ENCODE assay signal across 10 mouse cellular contexts in genomic region chr8:94551471-94552422, GRCm38 (mm10). TPM values are rescaled to one million over a fixed set of nuclear protein-coding genes. Genes with fewer than 3 reads are reported as not detected.
DNase-seq lines count a peak whose midpoint lies in the region; ATAC-seq and TF ChIP-seq lines count a peak whose summit lies in the region.
"Had no signal": no experiment of that assay in that cellular context is flagged by ENCODE, and none has a peak within 500 bp of the region (broad histone marks: within the 10 kb centered on the region; RNA-seq: fewer than 3 reads in every experiment).

No protein-coding gene starts in this region.

- no peak for ATAC-seq in liver, embryonic 12.5 days
- peak; percentile 93 for ATAC-seq in forebrain, postnatal 0 days
- peak; percentile 93 for ATAC-seq in neural tube, embryonic 12.5 days (ENCODE audit: low FRiP score, low read depth)
- ATAC-seq: Patski had no signal

- H3K36me3 ChIP-seq in liver, embryonic 12.5 days, result no peaks in the 10 kb centered on the region
- no peaks in the 10 kb centered on the region; the same call in 1 of the 2 replicates for H3K36me3 ChIP-seq in forebrain, postnatal 0 days (ENCODE audit: insufficient read depth)
- H3K36me3 ChIP-seq in neural tube, embryonic 12.5 days, result no peaks in the 10 kb centered on the region

- no peak overlapping the region for H3K9ac ChIP-seq in liver, embryonic 12.5 days
- H3K9ac ChIP-seq in forebrain, postnatal 0 days, result no peak overlapping the region; the same call in 1 of the 2 replicates
- no peak overlapping the region for H3K9ac ChIP-seq in neural tube, embryonic 12.5 days
- H3K9ac ChIP-seq: liver, embryonic 14.5 days had no signal

- no peak overlapping the region for H3K4me3 ChIP-seq in liver, embryonic 12.5 days
- no peak overlapping the region for H3K4me3 ChIP-seq in forebrain, postnatal 0 days (ENCODE audit: low read depth, low read length)
- H3K4me3 ChIP-seq in left cerebral cortex, adult 2 months, result no peak overlapping the region
- no peak overlapping the region for H3K4me3 ChIP-seq in neural tube, embryonic 12.5 days

- DNase-seq in liver (peak; percentile 12), MN1 (ENCODE audit: low spot score) (no peak)
- peak; percentile 85 for DNase-seq in forebrain, postnatal 0 days
- peak; percentile 37 to 65 for DNase-seq in left cerebral cortex, adult 2 months (ENCODE audit: extremely low spot score in 1 of 2, low spot score in 2 of 2)
- no peak for DNase-seq in gastrocnemius, adult 8-10 months (ENCODE audit: low spot score in 2 of 2)
- DNase-seq in heart, postnatal 25 days (ENCODE audit: low spot score), result no peak

- 51% methylated on average over 17 of the region's 17 CpGs for WGBS in liver, embryonic 12.5 days (ENCODE audit: insufficient replicate concordance)
- 22% methylated on average over 17 of the region's 17 CpGs for WGBS in forebrain, postnatal 0 days
- WGBS in neural tube, embryonic 12.5 days, result 23% methylated on average over 17 of the region's 17 CpGs

- TF ChIP-seq CTCF in forebrain, postnatal 0 days (IDR thresholded peaks at IDR 0.05; ENCODE audit: low read depth), result no peak
- no peak for TF ChIP-seq CTCF in left cerebral cortex, adult 2 months (IDR thresholded peaks at IDR 0.05)

- intact Hi-C loops in left cerebral cortex, adult 2 months (cut with DNase I), result no loop called here
- intact Hi-C loops in heart, postnatal 25 days (cut with DNase I), result no loop called here

- no peak overlapping the region for H3K27ac ChIP-seq in liver, embryonic 12.5 days
- H3K27ac ChIP-seq in forebrain, postnatal 0 days (ENCODE audit: low read depth, low read length), result peak overlapping the region; percentile 86
- H3K27ac ChIP-seq in left cerebral cortex, adult 2 months, result peak overlapping the region; percentile 47; the same call in 1 of the 2 replicates
- no peak overlapping the region for H3K27ac ChIP-seq in neural tube, embryonic 12.5 days
- H3K27ac ChIP-seq: liver, embryonic 14.5 days had no signal

- H3K4me1 ChIP-seq in liver, embryonic 12.5 days, result no peaks in the 10 kb centered on the region
- H3K4me1 ChIP-seq in forebrain, postnatal 0 days (ENCODE audit: insufficient read depth), result peaks cover 12% of the 10 kb centered on the region
- peaks cover 23% of the 10 kb centered on the region for H3K4me1 ChIP-seq in neural tube, embryonic 12.5 days

- H3K9me3 ChIP-seq in liver, embryonic 12.5 days (replicated peaks), result no peaks in the 10 kb centered on the region
- H3K9me3 ChIP-seq in forebrain, postnatal 0 days (ENCODE audit: low read length), result no peaks in the 10 kb centered on the region
- no peaks in the 10 kb centered on the region for H3K9me3 ChIP-seq in neural tube, embryonic 12.5 days

- no peak overlapping the region for H3K4me2 ChIP-seq in liver, embryonic 12.5 days
- H3K4me2 ChIP-seq in forebrain, postnatal 0 days (ENCODE audit: low read depth), result no peak overlapping the region
- peak overlapping the region; percentile 22 for H3K4me2 ChIP-seq in neural tube, embryonic 12.5 days (replicated peaks)

- H3K27me3 ChIP-seq in liver, embryonic 12.5 days (replicated peaks), result no peaks in the 10 kb centered on the region; the same call in 1 of the 2 replicates
- H3K27me3 ChIP-seq in forebrain, postnatal 0 days (ENCODE audit: insufficient read depth, low read length), result no peaks in the 10 kb centered on the region
- no peaks in the 10 kb centered on the region; the same call in 1 of the 2 replicates for H3K27me3 ChIP-seq in neural tube, embryonic 12.5 days (replicated peaks)
- H3K27me3 ChIP-seq: Patski had no signal

RNA-seq across cellular contexts. Expression of gene Cpne2, which starts 19.0 kb away (rescaled TPM):
- polyA plus RNA-seq in liver, embryonic 12.5 days (2016; fragmentation: Nextera tagmentation; extraction: Ambion mirVana), result 3.3 and 3.9 TPM in 2 replicates
- total RNA-seq in forebrain, postnatal 0 days (2014; rRNA removed), result 49.2 and 68.8 TPM in 2 replicates
- 41.6 and 58.3 TPM in 2 replicates for polyA plus RNA-seq in forebrain, postnatal 0 days (2015; fragmentation: Nextera tagmentation; extraction: Ambion mirVana)
- 10 to 100 TPM; 19.9 to 26.1 TPM for total RNA-seq in left cerebral cortex, adult 2 months (2021)
- 12.6 and 14.4 TPM in 2 replicates for polyA plus RNA-seq in neural tube, embryonic 12.5 days (2016; fragmentation: Nextera tagmentation; extraction: Ambion mirVana)
- total RNA-seq in gastrocnemius, adult 8-10 months (2022), result 1 to 10 TPM; 4.3 to 9.8 (median 6.8) TPM
- total RNA-seq in heart, postnatal 25 days (2021), result 1 to 10 TPM; 3.5 to 5.1 TPM

RNA-seq across cellular contexts. Expression of gene Rspry1, which starts 50.0 kb away (rescaled TPM):
- 24.7 and 24.8 TPM in 2 replicates for polyA plus RNA-seq in liver, embryonic 12.5 days (2016; fragmentation: Nextera tagmentation; extraction: Ambion mirVana)
- total RNA-seq in forebrain, postnatal 0 days (2014; rRNA removed), result 53.5 and 55.8 TPM in 2 replicates
- 26.2 and 32.0 TPM in 2 replicates for polyA plus RNA-seq in forebrain, postnatal 0 days (2015; fragmentation: Nextera tagmentation; extraction: Ambion mirVana)
- total RNA-seq in left cerebral cortex, adult 2 months (2021), result 10 to 100 TPM; 28.1 to 32.9 TPM
- 52.0 and 57.4 TPM in 2 replicates for polyA plus RNA-seq in neural tube, embryonic 12.5 days (2016; fragmentation: Nextera tagmentation; extraction: Ambion mirVana)
- total RNA-seq in gastrocnemius, adult 8-10 months (2022), result 1 to 10 TPM; 7.3 to 8.9 (median 8.2) TPM
- 10 to 100 TPM; 11.2 to 12.4 TPM for total RNA-seq in heart, postnatal 25 days (2021)

RNA-seq across cellular contexts. Expression of gene Fam192a, which starts 50.0 kb away (rescaled TPM):
- polyA plus RNA-seq in liver, embryonic 12.5 days (2016; fragmentation: Nextera tagmentation; extraction: Ambion mirVana), result 45.9 and 49.2 TPM in 2 replicates
- total RNA-seq in forebrain, postnatal 0 days (2014; rRNA removed), result 44.5 and 51.4 TPM in 2 replicates
- 71.5 and 79.9 TPM in 2 replicates for polyA plus RNA-seq in forebrain, postnatal 0 days (2015; fragmentation: Nextera tagmentation; extraction: Ambion mirVana)
- 10 to 100 TPM; 34.8 to 38.3 TPM for total RNA-seq in left cerebral cortex, adult 2 months (2021)
- 95.2 and 105 TPM in 2 replicates for polyA plus RNA-seq in neural tube, embryonic 12.5 days (2016; fragmentation: Nextera tagmentation; extraction: Ambion mirVana)
- total RNA-seq in gastrocnemius, adult 8-10 months (2022), result 10 to 100 TPM; 16.9 to 23.1 (median 18.4) TPM
- 10 to 100 TPM; 18.4 to 20.5 TPM for total RNA-seq in heart, postnatal 25 days (2021)

Comparison
In these comparisons a context has a peak if more than half of its experiments do, and no peak if none do; other contexts are left out.
1. DNase-seq: peak in liver (single experiment), forebrain, postnatal 0 days (single experiment) and left cerebral cortex, adult 2 months (2 of 2); none in gastrocnemius, adult 8-10 months (0 of 2), heart, postnatal 25 days (single experiment) and MN1 (single experiment).
2. H3K27ac ChIP-seq: peak in forebrain, postnatal 0 days (single experiment) and left cerebral cortex, adult 2 months (single experiment); none in liver, embryonic 12.5 days (single experiment) and neural tube, embryonic 12.5 days (single experiment).